Mouse (Mus musculus) urinary bladder, postnatal 25 days (tissue): Measurements from ENCODE around the gene Cux1.

Experiments used
- DNase-seq: peaks from one replicate; pipeline ENCODE4 v3.0.0; 2022; ENCODE audit warnings: low spot score

Gene Cux1

GRCm38 (mm10) chr5:136502491-136503086 lies 64.7 kb downstream of the Cux1 start:
- no peak for DNase-seq

- DNase-seq = no peak
Measured at GRCm38 (mm10) chr5:136500307-136500871, 66.9 kb downstream of the Cux1 start.

GRCm38 (mm10) chr5:136499316-136499715 lies 68.0 kb downstream of the Cux1 start:
- no peak for DNase-seq

- no peak for DNase-seq
Measured at GRCm38 (mm10) chr5:136498741-136499140, 68.5 kb downstream of the Cux1 start.

GRCm38 (mm10) chr5:136497301-136497700 lies 70.0 kb downstream of the Cux1 start:
- no peak for DNase-seq

- no peak for DNase-seq
Measured at GRCm38 (mm10) chr5:136495581-136495980, 71.7 kb downstream of the Cux1 start.

- DNase-seq = no peak
Measured at GRCm38 (mm10) chr5:136494927-136495326, 72.4 kb downstream of the Cux1 start.

GRCm38 (mm10) chr5:136494288-136494687 lies 73.0 kb downstream of the Cux1 start:
- no peak for DNase-seq

- DNase-seq = no peak
Measured at GRCm38 (mm10) chr5:136489450-136489849, 77.8 kb downstream of the Cux1 start.

- DNase-seq = no peak
Measured at GRCm38 (mm10) chr5:136488721-136489120, 78.6 kb downstream of the Cux1 start.

- no peak for DNase-seq
Measured at GRCm38 (mm10) chr5:136488223-136488622, 79.1 kb downstream of the Cux1 start.

- no peak for DNase-seq
Measured at GRCm38 (mm10) chr5:136487397-136488093, 79.7 kb downstream of the Cux1 start.

GRCm38 (mm10) chr5:136486401-136486800 lies 80.9 kb downstream of the Cux1 start:
- no peak for DNase-seq

GRCm38 (mm10) chr5:136485397-136485796 lies 81.9 kb downstream of the Cux1 start:
- no peak for DNase-seq

- no peak for DNase-seq
Measured at GRCm38 (mm10) chr5:136482434-136482833, 84.9 kb downstream of the Cux1 start.

GRCm38 (mm10) chr5:136480541-136480940 lies 86.7 kb downstream of the Cux1 start:
- DNase-seq = no peak

- no peak for DNase-seq
Measured at GRCm38 (mm10) chr5:136479801-136480200, 87.5 kb downstream of the Cux1 start.

GRCm38 (mm10) chr5:136479024-136479763 lies 88.1 kb downstream of the Cux1 start:
- no peak for DNase-seq

GRCm38 (mm10) chr5:136476272-136476671 lies 91.0 kb downstream of the Cux1 start:
- no peak for DNase-seq

GRCm38 (mm10) chr5:136475161-136475560 lies 92.1 kb downstream of the Cux1 start:
- DNase-seq = no peak

GRCm38 (mm10) chr5:136474086-136474485 lies 93.2 kb downstream of the Cux1 start:
- no peak for DNase-seq

- DNase-seq = no peak
Measured at GRCm38 (mm10) chr5:136473337-136473736, 94.0 kb downstream of the Cux1 start.

GRCm38 (mm10) chr5:136472846-136473245 lies 94.4 kb downstream of the Cux1 start:
- no peak for DNase-seq
